Mouse (Mus musculus): ENCODE measurements at regions not wholly inside any gene's neighbourhood (a gene's known extent, or its start where the extent isn't known, plus 50 kb on each side); places are given as distances from the start of the nearest gene placed in this dataset.

- intact Hi-C loops (cut with DNase I), result no loop called here
Observed at GRCm38 (mm10) chr6:50991528-50992125, 337.4 kb upstream of the Npvf start.

- intact Hi-C loops (cut with DNase I), result no loop called here
Observed at GRCm38 (mm10) chr6:50993952-50994351, 339.7 kb upstream of the Npvf start.

GRCm38 (mm10) chr6:51002713-51003112, 348.5 kb upstream of the Npvf start:
- intact Hi-C loops (cut with DNase I), result no loop called here

- intact Hi-C loops (cut with DNase I), result no loop called here
Observed at GRCm38 (mm10) chr6:51006074-51006591, 351.9 kb upstream of the Npvf start.

- intact Hi-C loops (cut with DNase I), result no loop called here
Observed at GRCm38 (mm10) chr6:51009526-51010340, 355.5 kb upstream of the Npvf start.

- intact Hi-C loops (cut with DNase I), result no loop called here
Observed at GRCm38 (mm10) chr6:51010536-51010935, 356.3 kb upstream of the Npvf start.

GRCm38 (mm10) chr6:51012086-51012830, 358.0 kb upstream of the Npvf start:
- intact Hi-C loops (cut with DNase I), result no loop called here

- intact Hi-C loops (cut with DNase I), result no loop called here
Observed at GRCm38 (mm10) chr6:51015735-51016134, 361.5 kb upstream of the Npvf start.

GRCm38 (mm10) chr6:51016441-51017070, 362.3 kb upstream of the Npvf start:
- intact Hi-C loops (cut with DNase I), result no loop called here

GRCm38 (mm10) chr6:51017260-51017999, 363.2 kb upstream of the Npvf start:
- intact Hi-C loops (cut with DNase I), result no loop called here

GRCm38 (mm10) chr6:51021206-51021605, 367.0 kb upstream of the Npvf start:
- intact Hi-C loops (cut with DNase I), result no loop called here

- intact Hi-C loops (cut with DNase I), result no loop called here
Observed at GRCm38 (mm10) chr6:51023361-51023760, 369.1 kb upstream of the Npvf start.

- intact Hi-C loops (cut with DNase I), result no loop called here
Observed at GRCm38 (mm10) chr6:51024756-51025155, 370.5 kb upstream of the Npvf start.

- intact Hi-C loops (cut with DNase I), result no loop called here
Observed at GRCm38 (mm10) chr6:51025411-51025810, 371.2 kb upstream of the Npvf start.

GRCm38 (mm10) chr6:51027296-51027695, 373.1 kb upstream of the Npvf start:
- intact Hi-C loops (cut with DNase I), result no loop called here

- intact Hi-C loops (cut with DNase I), result no loop called here
Observed at GRCm38 (mm10) chr6:51029516-51029915, 375.3 kb upstream of the Npvf start.

- intact Hi-C loops (cut with DNase I), result no loop called here
Observed at GRCm38 (mm10) chr6:51029953-51030352, 375.7 kb upstream of the Npvf start.

- intact Hi-C loops (cut with DNase I), result no loop called here
Observed at GRCm38 (mm10) chr6:51033835-51034234, 379.6 kb upstream of the Npvf start.

- intact Hi-C loops (cut with DNase I), result no loop called here
Observed at GRCm38 (mm10) chr6:51036074-51036473, 381.8 kb upstream of the Npvf start.

GRCm38 (mm10) chr6:51036553-51036952, 382.3 kb upstream of the Npvf start:
- intact Hi-C loops (cut with DNase I), result no loop called here

- intact Hi-C loops (cut with DNase I), result no loop called here
Observed at GRCm38 (mm10) chr6:51036956-51037355, 382.7 kb upstream of the Npvf start.
